Mouse (Mus musculus) fat pad, adult 2 months (tissue): ENCODE results near the gene Mapre1.
"Not testable (repeated sequence)": the region's sequence is repeated elsewhere in the genome, so short reads cannot be mapped to it uniquely, and the experiment has no call there.

Source experiments
- DNase-seq: peaks from one replicate; pipeline ENCODE4 v3.0.0-alpha.2; 2011; ENCODE audit warnings: low read depth, low spot score; ENCODE audit errors: extremely low read depth

Gene Mapre1

GRCm38 (mm10) chr2:153775472-153775871 is 34.4 kb downstream of the Mapre1 start:
- DNase-seq = no peak

- no peak for DNase-seq
Observed at GRCm38 (mm10) chr2:153778638-153779362, 37.7 kb downstream of the Mapre1 start.

GRCm38 (mm10) chr2:153779394-153779981 is 38.4 kb downstream of the Mapre1 start, which contains the start of gene Efcab8:
TSS of gene Efcab8 (plus strand) at chr2:153779931.
- DNase-seq = no peak

- DNase-seq = no peak
Observed at GRCm38 (mm10) chr2:153781181-153781580, 40.1 kb downstream of the Mapre1 start.

GRCm38 (mm10) chr2:153784668-153785067 is 43.6 kb downstream of the Mapre1 start:
- DNase-seq = no peak

- DNase-seq = no peak
Observed at GRCm38 (mm10) chr2:153793366-153793765, 52.3 kb downstream of the Mapre1 start.

GRCm38 (mm10) chr2:153795090-153795489 is 54.0 kb downstream of the Mapre1 start:
- DNase-seq = no peak

GRCm38 (mm10) chr2:153807464-153807863 is 66.4 kb downstream of the Mapre1 start:
- not testable (repeated sequence) for DNase-seq

GRCm38 (mm10) chr2:153808146-153808545 is 67.1 kb downstream of the Mapre1 start:
- no peak for DNase-seq

GRCm38 (mm10) chr2:153808841-153809240 is 67.8 kb downstream of the Mapre1 start:
- no peak for DNase-seq

GRCm38 (mm10) chr2:153809921-153810320 is 68.8 kb downstream of the Mapre1 start:
- no peak for DNase-seq

GRCm38 (mm10) chr2:153822005-153822543 is 81.0 kb downstream of the Mapre1 start:
- no peak for DNase-seq
